Mouse (Mus musculus) urinary bladder, adult 2 months (tissue): ENCODE measurements at regions not wholly inside any gene's neighbourhood (a gene's known extent, or its start where the extent isn't known, plus 50 kb on each side); places are given as distances from the start of the nearest gene placed in this dataset.
A peak's percentile ranks its signal among the peaks of the same experiment; 100 is the strongest.
"Not testable (repeated sequence)": the region's sequence is repeated elsewhere in the genome, so short reads cannot be mapped to it uniquely, and the experiment has no call there.

Source experiments
- DNase-seq: peaks from one replicate; pipeline ENCODE4 v3.0.0; 2022; ENCODE audit warnings: low spot score

DNA sequence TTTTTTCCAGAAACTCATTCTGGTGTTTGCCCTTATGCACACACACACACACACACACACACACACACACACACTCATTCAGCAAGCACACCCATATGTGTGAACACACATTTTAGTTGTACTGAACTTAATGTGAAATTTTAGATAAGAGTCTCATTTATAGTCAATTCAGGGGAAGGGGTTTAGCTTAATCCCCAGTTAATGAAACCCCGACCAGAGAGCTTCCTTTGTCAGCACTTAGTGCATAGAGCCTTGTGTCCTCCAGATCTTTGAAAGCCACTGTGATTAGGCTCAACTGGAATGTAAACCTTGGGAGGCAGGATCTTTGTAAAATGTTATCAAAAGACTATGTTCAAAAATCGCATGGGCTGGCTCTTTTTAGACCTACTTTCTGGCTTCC is 53.4 kb downstream of the Rps12 start:
- no peak for DNase-seq

DNA sequence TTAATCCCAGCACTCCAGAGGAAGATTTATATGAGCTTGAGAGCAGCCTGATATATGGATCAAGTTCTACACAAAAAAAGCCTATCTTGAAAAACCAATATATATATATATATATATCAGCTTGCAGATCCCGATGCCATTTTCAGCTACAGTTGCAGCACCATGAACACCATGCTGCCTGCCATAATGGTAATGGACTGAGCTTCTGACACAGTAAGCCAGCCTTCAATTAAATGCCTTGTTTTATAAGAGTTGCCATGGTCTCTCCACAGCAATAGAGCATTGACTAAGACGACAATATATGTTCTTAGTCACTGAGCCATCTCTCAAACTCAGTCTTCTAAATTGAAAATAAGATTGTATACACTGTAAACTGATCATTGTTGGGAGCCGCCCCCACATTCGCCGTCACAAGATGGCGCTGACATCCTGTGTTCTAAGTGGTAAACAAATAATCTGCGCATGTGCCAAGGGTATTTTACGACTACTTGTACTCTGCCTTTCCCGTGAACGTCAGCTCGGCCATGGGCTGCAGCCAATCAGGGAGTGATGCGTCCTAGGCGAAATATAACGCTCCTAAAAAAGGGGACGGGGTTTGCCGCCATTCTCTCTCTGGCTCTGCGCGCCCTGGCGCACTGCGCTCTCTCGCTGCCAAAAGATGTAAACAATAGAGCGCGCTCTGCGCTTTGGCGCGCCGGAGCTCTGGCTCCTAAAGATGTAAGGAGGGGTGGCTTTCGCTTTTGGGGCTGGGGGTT is 60.9 kb downstream of the Rps12 start:
- not testable (repeated sequence) for DNase-seq

DNA sequence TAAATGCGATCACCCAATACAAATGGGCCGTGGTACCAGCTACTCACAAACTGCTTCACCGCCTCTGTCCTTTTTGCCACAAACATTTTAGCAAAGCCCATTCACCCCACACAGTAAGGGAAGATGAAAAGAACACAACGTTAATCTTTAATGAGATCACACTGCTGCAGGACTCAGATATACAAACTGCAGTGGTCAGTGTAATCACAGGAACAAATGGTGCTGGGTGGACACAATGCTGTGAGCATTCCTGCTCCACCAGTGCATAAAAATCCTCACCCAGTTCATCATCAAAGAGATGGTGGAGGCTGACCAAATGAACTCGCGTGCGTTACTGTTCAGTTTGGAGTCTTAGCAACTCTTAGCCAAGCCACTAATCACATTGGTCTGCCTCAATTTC is 69.0 kb downstream of the Rps12 start:
- DNase-seq = no peak

DNA sequence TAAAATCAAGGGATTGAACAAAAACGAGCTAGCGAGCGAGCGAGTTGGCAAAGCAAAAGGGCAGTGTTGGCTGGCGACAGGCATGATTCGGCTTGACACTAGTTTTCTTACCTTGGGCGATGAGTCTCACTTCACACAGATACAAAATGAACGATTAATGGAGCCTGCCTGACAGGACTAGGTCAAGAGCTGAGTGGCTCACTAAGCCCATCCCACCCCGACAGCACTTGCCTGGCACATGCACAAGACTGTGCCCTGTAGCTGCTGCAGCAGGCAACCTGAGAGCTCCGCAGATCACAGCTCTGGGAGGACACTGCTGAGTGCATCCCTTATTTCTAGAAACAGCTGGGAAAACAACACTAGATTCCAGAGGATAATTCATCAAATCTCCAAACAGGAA is 71.6 kb downstream of the Rps12 start:
- DNase-seq = no peak

DNA sequence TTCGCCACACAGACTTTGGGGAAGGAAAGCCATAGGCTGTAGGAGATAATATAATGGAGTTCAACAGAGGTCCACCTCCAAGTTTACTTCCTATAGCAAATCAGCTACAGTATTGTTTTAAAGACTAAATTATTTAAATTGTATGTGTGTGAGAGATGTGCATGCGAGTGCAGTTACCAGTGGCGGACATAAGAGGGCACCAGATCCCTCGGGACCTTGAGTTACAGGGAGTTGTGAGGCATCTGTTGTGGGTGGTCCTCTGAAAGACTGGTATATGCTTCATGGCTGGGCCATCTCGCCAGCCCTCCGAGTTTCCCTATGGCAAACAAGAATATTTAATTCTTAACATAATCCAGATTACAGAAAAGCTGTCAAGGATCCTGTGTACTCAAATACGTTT is 72.0 kb downstream of the Rps12 start:
- DNase-seq = no peak

DNA sequence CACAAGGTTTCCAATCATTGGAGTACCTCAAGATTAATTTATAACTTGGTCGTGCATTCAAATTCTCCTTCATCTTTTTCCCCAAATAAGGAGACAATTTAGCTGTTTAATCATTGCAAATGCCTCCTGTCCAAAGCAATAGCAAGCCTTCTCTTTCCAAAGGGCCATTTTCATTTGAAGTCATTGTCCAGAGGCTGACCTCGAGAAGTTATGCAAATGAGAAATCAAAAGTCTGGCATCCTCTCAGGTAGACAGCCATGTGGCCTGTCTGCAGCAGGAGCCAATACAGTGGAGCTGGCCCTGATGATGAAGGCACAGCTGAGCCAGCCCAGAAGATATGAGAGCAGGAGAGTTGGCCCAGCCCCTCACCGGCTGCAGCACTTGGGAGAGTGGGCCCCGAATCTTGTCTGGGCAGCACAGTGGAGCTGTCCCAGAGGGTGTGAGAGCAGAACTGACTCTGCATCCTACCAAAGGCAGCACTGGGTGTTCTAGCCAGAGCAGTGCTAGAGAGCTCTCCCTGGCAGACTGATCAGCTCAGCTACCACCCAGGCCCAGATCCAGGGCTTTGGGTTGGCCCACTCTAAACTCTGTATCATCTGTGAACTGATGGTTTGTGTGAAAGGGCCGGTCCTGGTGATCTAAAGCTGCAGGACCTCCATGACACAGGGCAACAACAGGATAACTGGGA is 74.2 kb downstream of the Rps12 start:
- no peak for DNase-seq

DNA sequence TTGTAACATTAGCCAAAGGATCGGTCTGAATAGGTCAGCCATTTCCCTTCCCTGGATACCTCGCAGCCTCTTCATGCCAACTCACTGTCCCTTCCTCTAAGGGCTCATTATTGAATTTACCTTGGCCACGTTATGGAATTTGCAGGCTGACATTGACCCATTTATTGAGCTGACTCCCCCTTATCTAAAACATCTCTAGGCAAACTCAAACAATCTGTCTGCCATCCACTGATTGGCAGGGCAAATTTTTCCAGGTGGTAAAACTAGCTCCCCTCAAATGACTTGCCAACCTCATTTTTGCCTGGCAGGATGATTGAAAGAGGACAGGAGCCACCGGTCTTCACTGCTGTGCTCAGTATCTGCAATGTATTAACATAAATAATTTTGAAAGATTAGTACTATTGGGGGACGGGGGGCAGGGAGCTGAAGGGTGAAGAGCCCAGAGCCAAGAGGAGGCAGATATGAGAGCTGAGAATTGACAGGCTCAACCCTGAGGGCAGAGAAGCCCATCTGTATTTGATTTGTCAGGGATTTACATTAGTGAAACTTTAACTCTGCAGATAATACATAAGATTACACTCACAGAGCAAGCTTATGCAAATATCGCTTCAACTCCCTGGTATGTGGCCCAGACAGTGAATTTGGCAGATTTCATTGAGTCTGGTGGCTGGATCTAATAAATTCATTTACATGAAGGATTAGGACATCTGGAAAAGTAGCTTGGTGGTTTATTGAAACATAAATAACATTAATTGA is 75.5 kb downstream of the Rps12 start:
- DNase-seq = no peak

DNA sequence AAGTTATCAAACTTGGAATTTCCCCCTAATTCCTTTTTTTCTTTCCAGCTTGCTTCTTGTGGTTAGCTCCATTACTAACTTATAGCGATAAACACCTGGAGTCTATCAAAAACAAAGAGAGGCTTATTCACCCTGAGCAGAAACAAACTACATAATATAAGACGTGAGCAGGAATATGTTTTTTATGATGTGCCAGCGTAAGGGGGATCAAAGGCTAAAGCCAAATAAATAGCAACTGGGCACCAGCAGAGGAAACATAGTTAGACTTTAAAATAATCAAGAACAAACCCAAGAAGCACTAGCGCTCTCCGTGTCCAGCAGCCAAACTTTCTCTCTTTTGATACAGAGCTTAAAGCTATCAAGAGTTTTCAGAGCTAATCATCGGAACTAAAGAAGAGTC is 76.1 kb downstream of the Rps12 start:
- DNase-seq = no peak

DNA sequence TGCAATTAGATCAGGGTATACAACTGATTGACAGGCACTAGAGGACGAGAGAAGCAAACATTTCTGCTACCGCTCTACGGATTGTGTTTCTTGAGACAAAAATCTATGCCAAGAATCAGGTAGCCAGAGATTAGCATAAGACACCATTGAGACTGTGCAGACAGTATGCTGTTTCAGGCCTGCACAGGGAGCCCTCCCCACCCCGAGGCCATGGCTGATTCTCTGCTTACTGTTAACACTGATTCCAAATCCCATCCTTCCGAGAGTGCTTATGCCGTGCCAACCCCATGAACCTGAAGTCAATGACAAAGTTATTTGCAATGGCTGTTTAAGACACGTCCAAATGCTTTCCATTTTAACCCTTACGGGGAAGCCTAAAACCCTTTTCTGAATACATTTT is 78.8 kb downstream of the Rps12 start:
- no peak for DNase-seq

DNA sequence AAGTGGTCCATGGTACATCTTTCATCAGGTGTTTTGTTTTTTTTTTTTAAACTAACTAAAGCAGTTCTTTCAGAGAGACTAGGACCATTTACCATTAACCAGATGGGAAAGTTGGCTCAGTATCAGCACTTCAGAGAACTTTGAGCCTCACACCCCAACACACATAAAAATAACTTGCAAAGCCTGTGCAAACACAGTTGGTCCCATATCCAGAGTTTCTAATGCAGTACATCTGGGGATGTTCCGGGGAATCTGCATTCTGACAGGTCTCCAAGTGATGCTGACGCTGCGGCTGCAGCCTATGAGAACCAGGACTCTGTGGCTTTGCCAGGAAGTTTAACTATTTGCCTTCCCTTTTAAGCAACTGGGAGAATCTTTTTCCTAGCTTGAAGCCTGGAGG is 79.9 kb downstream of the Rps12 start:
- no peak for DNase-seq

DNA sequence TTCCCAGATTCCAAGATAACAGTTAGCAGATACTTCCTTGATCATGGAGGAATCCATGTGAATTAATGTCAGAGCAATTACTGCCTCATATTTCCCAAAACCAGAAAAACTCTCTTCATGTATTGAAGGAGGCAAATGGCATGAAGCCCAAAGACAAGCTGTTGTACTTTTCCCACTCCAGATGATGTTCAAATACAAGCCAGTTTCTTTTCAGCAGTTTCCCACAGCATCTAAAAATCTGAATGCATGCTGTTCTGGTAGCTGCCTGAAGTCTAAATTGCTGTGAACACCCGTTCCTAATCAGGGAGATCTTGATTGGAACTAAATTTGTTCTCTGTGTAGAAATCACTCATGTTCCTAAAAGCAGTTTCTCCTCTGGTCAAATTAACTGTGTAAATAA is 83.0 kb downstream of the Rps12 start:
- no peak for DNase-seq

DNA sequence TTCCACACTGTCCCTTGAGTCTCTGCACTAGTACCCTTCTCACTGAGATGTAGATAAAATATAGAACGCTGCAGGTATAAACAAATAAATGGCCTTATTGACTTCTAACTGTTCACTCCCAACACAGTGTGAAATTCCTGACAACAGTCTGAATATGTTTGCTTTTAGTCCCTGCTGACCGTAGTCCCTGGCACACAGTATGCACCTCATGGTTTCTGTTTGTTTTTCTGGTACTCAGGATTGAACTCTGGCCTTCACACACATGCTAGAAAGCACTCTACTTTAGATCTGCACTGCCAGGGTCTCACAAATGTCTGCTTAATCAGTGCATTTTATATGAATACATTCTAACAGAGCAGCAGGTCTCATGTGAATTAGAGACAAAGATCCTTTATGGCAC is 95.8 kb downstream of the Rps12 start:
- DNase-seq = no peak

DNA sequence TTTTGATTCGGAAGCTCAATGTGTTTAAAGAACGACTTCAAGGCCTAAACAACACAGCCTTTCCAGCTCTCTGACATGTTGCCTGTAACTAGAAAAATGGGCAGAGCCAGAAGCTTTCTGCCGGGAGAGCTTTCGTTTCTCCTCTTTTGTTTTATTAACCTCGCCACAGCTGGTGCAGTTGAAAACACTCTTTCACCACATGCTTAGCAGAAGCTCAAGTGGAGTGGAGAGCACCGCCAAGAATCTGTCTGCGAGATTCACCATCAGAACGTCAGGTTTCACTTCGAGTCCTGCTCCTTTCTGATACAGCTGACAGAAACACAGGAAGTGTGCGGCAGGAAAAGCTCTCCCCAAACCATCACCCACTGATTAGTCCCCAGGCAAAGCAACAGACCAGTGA is 100.1 kb downstream of the Rps12 start:
- DNase-seq = no peak

DNA sequence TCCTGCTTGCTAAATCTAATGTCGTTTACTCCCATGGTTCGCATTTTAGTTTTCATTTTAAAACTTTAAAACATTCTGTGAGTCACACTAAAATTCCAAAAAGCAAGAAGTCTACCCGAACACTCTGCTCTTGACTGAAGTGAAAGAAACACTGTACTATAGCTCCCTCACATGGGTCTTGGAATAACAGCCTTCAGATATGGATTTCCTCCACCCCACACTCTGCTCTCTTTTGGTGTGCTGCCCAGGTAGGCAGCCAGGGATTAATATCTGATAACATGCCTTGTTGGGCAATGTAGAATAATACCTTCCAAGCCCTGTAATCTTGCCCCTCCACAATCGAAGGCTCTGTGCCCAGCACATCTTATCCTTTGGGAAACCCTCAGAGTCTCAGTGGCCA is 104.0 kb downstream of the Rps12 start:
- no peak for DNase-seq

DNA sequence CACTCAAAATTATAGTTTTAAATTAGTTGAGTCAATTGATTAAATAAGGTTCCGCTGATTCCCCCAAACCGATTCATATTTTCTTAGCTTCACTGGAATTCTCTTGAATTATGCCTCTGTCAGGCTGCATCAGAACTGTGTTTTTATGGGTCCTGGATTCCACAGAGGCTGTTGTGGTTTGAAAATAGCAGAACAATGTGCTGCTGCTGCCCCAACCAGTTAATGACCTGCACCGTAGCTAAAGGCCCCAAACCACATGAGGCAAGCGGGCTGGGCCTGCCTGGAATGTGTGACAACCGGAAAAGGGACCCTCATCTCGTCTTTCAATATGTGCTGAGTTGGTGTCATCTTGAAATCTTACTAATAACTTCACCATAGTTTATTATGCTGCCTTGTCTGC is 111.2 kb downstream of the Rps12 start:
- DNase-seq = no peak

DNA sequence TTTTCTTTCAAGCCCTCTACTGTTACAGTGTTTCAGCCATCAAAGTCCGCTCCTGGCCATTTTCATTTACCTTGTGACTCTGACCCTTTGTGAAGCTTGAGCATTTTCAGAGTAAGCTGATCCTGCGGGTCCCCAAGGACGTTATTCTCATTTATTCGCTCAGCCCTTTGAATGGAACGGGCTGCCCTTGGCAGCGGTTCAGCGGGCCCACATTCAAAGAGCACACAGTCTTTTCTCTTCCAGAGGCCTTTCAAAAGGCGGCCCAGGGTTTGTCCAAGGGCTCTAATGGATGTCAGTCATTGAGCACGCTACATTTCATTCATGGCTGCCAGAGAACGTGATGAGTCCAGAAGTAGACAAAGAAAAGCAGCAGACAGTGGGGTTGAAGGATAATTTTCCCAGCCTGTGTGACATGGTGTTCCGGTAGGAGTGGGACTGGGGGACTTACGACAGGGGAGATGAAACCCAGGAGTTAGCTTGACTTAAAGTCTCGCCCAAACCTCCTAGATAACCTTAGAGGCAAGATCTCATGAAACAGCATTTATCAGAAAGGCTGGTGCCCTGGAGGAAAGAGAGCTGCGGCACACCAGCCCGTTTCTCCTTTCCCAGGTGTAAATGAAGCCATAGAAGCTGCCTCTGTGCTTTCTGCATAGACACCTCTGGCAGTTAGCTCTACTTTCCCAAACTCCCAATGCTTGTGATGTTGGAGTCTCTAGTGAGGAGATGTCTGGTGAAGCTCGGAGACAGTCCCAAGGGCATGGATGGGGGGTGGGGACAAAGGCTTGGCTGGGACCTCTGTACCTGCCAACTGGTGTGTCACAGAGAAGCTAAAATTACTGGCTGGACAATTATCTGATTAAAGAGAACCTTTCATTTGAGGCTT is 112.2 kb downstream of the Rps12 start:
- no peak for DNase-seq

DNA sequence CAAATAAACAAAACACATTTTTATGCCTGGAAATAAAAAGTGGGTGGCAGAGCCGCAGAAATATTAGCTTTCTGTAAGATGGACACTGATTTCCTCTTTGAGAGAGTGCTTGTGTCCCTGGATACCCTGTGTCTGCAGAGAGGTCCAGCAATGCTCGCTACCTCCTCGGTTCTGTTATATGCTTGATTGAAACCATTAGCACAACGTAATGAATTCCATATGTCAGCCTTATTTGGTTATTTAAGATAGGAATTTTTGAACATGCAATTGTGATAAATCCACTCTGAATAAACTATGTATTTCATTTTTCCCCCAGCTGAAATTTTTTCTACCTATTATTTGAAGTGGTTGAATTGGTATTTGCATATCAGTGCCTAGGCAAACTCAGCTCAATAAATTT is 114.8 kb downstream of the Rps12 start:
- no peak for DNase-seq

DNA sequence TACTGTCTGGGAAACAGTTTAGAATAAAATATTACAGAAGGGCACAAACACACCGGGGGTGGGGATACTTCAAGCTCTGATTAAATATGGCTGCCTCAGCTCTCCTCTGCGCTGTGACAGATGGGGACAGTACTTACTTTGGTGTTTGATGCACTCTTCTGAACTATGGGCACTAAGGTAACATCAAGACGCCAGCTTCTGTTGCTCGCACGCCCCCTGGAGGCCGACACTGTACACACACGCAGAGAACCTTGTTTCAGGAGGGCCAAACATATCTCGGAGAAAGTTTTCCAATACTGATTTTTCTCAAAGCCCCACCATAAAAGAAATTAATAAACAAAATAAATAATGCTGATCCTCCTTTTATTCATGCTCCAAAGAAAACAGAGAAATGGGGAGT is 115.6 kb downstream of the Rps12 start:
- no peak for DNase-seq

DNA sequence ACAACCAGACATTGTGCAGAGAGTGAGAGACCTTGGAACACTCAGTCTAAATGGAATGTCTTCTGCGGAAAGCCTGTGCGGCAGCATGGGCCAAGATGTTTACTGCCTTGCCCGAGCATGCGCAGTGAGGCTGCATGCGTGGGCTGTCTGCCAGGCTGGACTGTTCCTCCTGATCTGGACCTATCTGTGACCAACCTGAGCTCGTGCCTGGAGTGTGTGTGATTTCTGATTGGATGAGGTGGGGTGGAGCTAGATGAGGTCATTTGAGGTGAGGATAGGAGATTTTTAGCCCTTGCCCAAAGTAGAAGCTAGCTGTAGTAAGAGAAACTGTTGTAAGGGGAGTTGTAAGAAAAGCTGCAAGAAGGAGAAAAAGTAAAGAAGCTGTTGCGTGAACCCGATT is 121.2 kb downstream of the Rps12 start:
- DNase-seq = not testable (repeated sequence)

DNA sequence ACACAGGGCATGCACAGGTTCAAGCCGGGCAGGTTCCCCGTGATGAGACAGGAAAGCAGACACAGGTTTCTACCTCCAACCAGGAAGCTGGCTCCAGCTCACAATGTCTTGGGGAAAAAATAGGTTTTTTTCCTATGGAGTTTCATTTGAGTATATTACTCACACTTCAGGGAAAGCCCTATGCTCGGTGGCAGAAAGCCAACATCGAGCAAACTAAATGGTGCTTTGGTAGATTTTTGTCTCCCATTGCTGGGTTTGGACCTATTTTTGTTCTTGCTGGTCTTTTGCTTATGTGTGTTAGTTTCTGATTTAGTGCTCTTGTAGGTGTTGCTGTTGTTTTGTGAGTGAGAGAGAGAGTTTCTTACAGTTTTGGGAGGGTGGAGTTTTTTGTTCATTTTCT is 160.9 kb downstream of the Rps12 start:
- DNase-seq = no peak

DNA sequence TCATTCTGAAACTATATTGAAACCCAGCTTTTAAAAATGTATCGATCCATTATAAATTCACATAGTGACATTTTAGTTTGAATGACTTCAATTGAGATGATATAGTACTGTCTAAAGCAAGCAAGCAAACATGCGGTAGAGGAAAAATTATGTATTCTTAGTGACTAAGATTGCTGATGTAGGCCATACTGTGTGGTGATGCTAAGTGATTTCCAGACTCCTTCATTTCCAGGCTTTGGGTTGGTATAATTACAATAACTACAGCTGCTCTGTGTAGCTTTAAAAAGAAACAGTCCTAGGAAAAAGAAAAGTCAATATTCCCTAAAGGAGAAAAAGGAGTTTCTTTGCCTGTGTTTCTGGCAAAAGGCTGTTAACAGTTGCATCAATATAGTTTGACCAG is 175.0 kb downstream of the Rps12 start:
- DNase-seq = no peak

DNA sequence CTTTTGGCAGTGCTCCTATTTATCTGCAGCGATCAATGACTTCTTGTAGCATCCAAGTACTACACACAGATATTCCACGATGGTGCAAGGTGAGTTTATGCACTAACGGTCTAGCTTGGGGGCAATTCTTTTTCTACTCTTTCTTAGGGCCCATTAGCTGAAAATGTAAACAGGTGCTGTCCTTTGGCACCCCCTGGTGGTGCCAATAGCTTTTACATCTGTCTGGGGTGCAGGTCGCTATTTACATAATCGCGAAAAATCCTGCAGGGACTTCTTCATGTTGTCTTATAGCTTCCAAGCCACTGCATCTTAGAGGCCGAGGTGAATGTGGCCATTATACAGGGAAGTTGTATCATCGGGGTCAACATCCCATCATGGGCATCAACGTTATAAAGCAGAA is 175.9 kb downstream of the Rps12 start:
- peak; percentile 23 for DNase-seq
